Mouse (Mus musculus): ENCODE results near the gene Ppp1r14a.

Gene Ppp1r14a

GRCm38 (mm10) chr7:29335841-29336671, 46.9 kb downstream of the Ppp1r14a start:
- DNase-seq, result no peak

GRCm38 (mm10) chr7:29336795-29337319, 47.7 kb downstream of the Ppp1r14a start:
- no peak for DNase-seq

- no peak for DNase-seq
Measured at GRCm38 (mm10) chr7:29337766-29338165, 48.7 kb downstream of the Ppp1r14a start.

GRCm38 (mm10) chr7:29338351-29338919, 49.3 kb downstream of the Ppp1r14a start:
- no peak for DNase-seq

GRCm38 (mm10) chr7:29338984-29339679, 50.0 kb downstream of the Ppp1r14a start:
- no peak for DNase-seq

GRCm38 (mm10) chr7:29340247-29340646, 51.1 kb downstream of the Ppp1r14a start:
- no peak for DNase-seq

GRCm38 (mm10) chr7:29340838-29341237, 51.7 kb downstream of the Ppp1r14a start:
- no peak for DNase-seq

- DNase-seq, result no peak
Measured at GRCm38 (mm10) chr7:29341722-29342121, 52.6 kb downstream of the Ppp1r14a start.

GRCm38 (mm10) chr7:29342489-29343092, 53.5 kb downstream of the Ppp1r14a start:
- no peak for DNase-seq

All from spleen, adult 18-20 months (tissue).